Mouse (Mus musculus) CH12.LX (cell line): ENCODE results near the gene Serp2. TPM values are rescaled to one million over a fixed set of nuclear protein-coding genes. Genes with fewer than 3 reads are reported as not detected.

Source experiments
- DNase-seq: peaks from one replicate; pipeline ENCODE4 v3.0.0-alpha.2; 2013; ENCODE audit errors: extremely low read depth
- H3K27ac ChIP-seq: 2 replicates; pipeline ENCODE4 v1.5.1; 2012; ENCODE audit warnings: low read depth, mild to moderate bottlenecking, control low read depth, moderate library complexity; ENCODE audit not compliant: insufficient read depth
- H3K27me3 ChIP-seq: replicated peaks from 2 replicates; pipeline ENCODE3; 2012; ENCODE audit warnings: inconsistent platforms
- H3K36me3 ChIP-seq, 2 experiments: replicated peaks in 1 of 2; 2 replicates each; pipeline versions ENCODE3 to v1.6.1; 2012; ENCODE audit warnings: inconsistent platforms in 1 of 2, low read length in 1 of 2, mild to moderate bottlenecking in 1 of 2, mixed read lengths in 1 of 2, moderate library complexity in 1 of 2; ENCODE audit not compliant: control insufficient read depth in 1 of 2, insufficient read depth in 1 of 2
- H3K4me1 ChIP-seq, 2 experiments: 2 replicates each; pipeline ENCODE4 v1.6.1; 2012; ENCODE audit warnings: inconsistent platforms in 1 of 2, moderate library complexity in 1 of 2; ENCODE audit not compliant: insufficient read depth in 2 of 2, control insufficient read depth in 1 of 2
- H3K4me2 ChIP-seq: 2 replicates; pipeline ENCODE4 v1.6.1; 2012; ENCODE audit warnings: low read depth, mild to moderate bottlenecking, control low read depth; ENCODE audit not compliant: poor library complexity, insufficient read depth, severe bottlenecking
- H3K4me3 ChIP-seq, 3 experiments: fragments of 150-350 bp in 1 of 3; sonication (generic) in 1 of 3; replicated peaks in 1 of 3; 2 replicates each; pipeline versions ENCODE3 to v1.5.1; 2011 to 2012; ENCODE audit warnings: low read depth in 2 of 3, low read length in 2 of 3, mild to moderate bottlenecking in 2 of 3, moderate library complexity in 2 of 3, control low read depth in 1 of 3, improper control_type of control experiment in 1 of 3, inconsistent platforms in 1 of 3, mixed read lengths in 1 of 3; ENCODE audit not compliant: poor library complexity in 1 of 3
- H3K79me2 ChIP-seq: replicated peaks from 2 replicates; pipeline ENCODE4 v1.6.1; 2012; ENCODE audit warnings: mild to moderate bottlenecking, moderate library complexity; ENCODE audit not compliant: control insufficient read depth, poor library complexity, insufficient read depth, severe bottlenecking; ENCODE audit errors: extremely low read depth
- H3K9ac ChIP-seq: 2 replicates; pipeline ENCODE4 v1.6.1; 2012; ENCODE audit warnings: low read depth, mild to moderate bottlenecking, control low read depth, moderate library complexity; ENCODE audit not compliant: insufficient read depth
- H3K9me3 ChIP-seq: replicated peaks from 2 replicates; pipeline ENCODE3; 2012; ENCODE audit warnings: low read length, inconsistent platforms, mixed read lengths
- CHD1 ChIP-seq: IDR thresholded peaks from 2 replicates; pipeline ENCODE4 v1.6.1; 2012; ENCODE audit warnings: low read depth, low read length, improper control_type of control experiment, inconsistent platforms
- CHD2 ChIP-seq: IDR thresholded peaks from 2 replicates; pipeline ENCODE4 v1.6.1; 2011; ENCODE audit warnings: low read length, improper control_type of control experiment
- HCFC1 ChIP-seq: IDR thresholded peaks from 2 replicates; pipeline ENCODE4 v1.6.1; 2012; ENCODE audit warnings: low read depth, mild to moderate bottlenecking, inconsistent platforms, low read length, improper control_type of control experiment
- JUND ChIP-seq: conservative IDR thresholded peaks from 2 replicates; pipeline ENCODE4 v1.6.1; 2011; ENCODE audit warnings: low read depth, low read length, improper control_type of control experiment
- KAT2A ChIP-seq: IDR thresholded peaks from 2 replicates; pipeline ENCODE4 v1.6.1; 2012; ENCODE audit warnings: low read length, improper control_type of control experiment, inconsistent platforms; ENCODE audit not compliant: insufficient replicate concordance
- MAX ChIP-seq: IDR thresholded peaks from 2 replicates; pipeline ENCODE4 v1.6.1; 2011; ENCODE audit warnings: low read length, improper control_type of control experiment
- PAX5 ChIP-seq: IDR thresholded peaks from 2 replicates; pipeline ENCODE4 v1.6.1; 2012; ENCODE audit warnings: low read length, inconsistent platforms, mixed read lengths
- RCOR1 ChIP-seq: conservative IDR thresholded peaks from 2 replicates; pipeline ENCODE4 v1.6.1; 2012; ENCODE audit warnings: low read depth, mild to moderate bottlenecking, inconsistent platforms, low read length, improper control_type of control experiment
- UBTF ChIP-seq: IDR thresholded peaks from 2 replicates; pipeline ENCODE4 v1.6.1; 2012; ENCODE audit warnings: low read depth, mild to moderate bottlenecking, inconsistent platforms, low read length, improper control_type of control experiment, moderate library complexity
- ZC3H11A ChIP-seq: IDR thresholded peaks from 2 replicates; pipeline ENCODE4 v1.6.1; 2012; ENCODE audit warnings: low read depth, mild to moderate bottlenecking, inconsistent platforms, low read length, improper control_type of control experiment
- ZNF384 ChIP-seq: IDR thresholded peaks from 2 replicates; pipeline ENCODE4 v1.6.1; 2012; ENCODE audit warnings: low read depth, low read length, improper control_type of control experiment, inconsistent platforms
- dilution Hi-C: fragments of 300-500 bp; cut with MboI; formaldehyde crosslinking; loops from 2 replicates; pipeline ENCODE4 v1.14.3; 2020; ENCODE audit warnings: low sequenced_read_pairs; ENCODE audit not compliant: extremely low pct_unique_long_range_greater_than_20kb, extremely low pct_ligation_motif_present
- in situ Hi-C: fragments of 300-500 bp; cut with MboI; formaldehyde crosslinking; loops from 3 replicates; pipeline ENCODE4 v1.14.3; 2019; ENCODE audit warnings: low sequenced_read_pairs, low pct_ligation_motif_present, low pct_unique_long_range_greater_than_20kb, mixed read lengths
- polyA plus RNA-seq: library from polyadenylated mRNA; unstranded; fragments of >175 nt; gene quantifications from 2 replicates; pipeline ENCODE4 v1.2.1, GENCODE M21; 2012; ENCODE audit warnings: low read depth; ENCODE audit not compliant: insufficient read length
- total RNA-seq, 2 experiments: library from RNA; depleted of rRNA; stranded (reverse); fragments of 300-350 nt in 1 of 2; fragments of >200 nt in 1 of 2; gene quantifications; 2 replicates each; pipeline ENCODE4 v1.2.3; 2012 to 2014

The Serp2 gene
- total and polyA plus RNA-seq, 3 experiments: not detected

DNA sequence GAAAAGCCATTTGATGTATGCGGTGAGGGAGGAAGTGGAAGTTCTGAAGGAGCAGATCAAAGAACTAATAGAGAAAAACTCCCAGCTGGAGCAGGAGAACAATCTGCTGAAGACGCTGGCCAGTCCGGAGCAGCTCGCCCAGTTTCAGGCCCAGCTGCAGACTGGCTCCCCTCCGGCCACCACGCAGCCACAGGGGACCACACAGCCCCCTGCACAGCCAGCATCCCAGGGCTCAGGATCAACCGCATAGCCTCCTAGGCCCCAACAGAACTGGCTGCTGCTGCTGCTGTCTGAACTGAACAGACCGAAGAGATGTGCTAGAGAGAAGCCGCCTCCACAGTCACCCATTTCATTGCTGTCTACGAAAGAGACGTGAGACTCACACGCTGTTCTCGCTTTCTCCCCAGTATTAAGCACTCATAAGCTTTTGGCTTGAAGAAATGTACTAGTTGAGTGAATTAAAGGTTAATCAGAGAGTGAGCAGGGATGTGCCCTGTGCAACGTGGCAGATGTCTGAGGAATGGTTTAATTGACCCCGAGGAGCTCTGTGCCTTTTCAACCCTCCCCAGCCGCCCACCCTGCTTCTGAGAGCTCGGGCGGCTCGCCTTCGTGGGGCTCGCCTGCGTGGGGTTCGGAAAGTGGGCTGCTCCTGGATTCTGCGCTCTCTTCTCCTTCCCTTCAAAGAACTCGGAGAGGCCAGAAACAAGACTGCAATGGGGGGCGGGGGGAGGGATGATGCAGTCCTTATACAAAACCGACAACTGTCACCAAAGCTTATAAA is 50.1 kb downstream of the Serp2 start:
- in situ Hi-C loops: loop anchor here (10.0 kb wide), 2 partner anchors 368 to 498 kb away; no protein-coding TSS in a partner anchor
- Histone ChIP-seq H3K4me2 (no peak overlapping the region), H3K4me1 (peaks cover 0 to 9% of the 10 kb centered on the region in 2 experiments; a peak in 2 of 4 replicates), H3K27ac (no peak overlapping the region), H3K4me3 (no peak overlapping the region), H3K9me3 (no peaks in the 10 kb centered on the region), H3K79me2 (no peaks in the 10 kb centered on the region), H3K36me3 (no peaks in the 10 kb centered on the region), H3K9ac (no peak overlapping the region), H3K27me3 (peaks cover 6% of the 10 kb centered on the region)
- no peak for DNase-seq
- dilution Hi-C loops: no loop called here
- no peak for TF ChIP-seq RCOR1
- no peak for TF ChIP-seq CHD2
- TF ChIP-seq HCFC1: no peak
- no peak for TF ChIP-seq ZC3H11A

DNA sequence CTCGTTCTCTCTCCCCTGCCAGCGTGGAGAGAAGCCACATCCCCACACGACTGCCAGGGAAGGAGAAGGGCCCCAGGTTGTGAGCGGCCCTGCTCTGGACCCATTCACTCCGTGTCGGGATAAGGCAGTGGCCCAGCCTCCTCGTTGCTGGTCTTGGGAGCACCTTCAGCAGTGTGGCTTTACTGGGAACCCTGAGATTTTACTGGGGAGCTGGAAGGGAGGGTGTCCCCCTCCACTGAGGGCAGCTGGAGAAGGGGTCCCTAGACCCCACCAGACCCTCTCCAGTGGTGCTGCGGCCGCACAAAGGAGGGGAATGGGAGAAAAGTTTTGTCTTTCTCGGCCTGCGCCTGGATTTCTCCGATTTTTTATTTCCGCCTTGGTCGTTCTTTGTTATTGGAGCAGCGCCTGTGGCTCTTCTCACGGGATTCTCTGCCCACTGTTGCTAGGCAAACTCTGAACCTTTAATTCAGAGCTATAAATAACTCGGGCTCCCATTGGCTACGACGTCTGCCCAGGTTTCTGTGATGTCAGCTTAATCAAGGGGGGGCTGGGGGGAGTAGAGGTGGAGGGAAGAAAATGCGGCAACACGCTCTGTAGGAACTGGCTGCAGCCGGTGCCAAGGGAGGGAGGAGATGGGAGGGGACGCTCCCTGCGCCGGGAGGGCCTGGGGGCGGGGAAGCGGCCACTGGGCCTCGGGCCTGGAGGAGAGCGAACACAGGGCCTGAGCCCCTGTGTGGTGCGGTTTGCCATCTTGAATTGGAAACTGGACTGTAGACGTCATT is 51.1 kb downstream of the Serp2 start:
- DNase-seq: no peak
- in situ Hi-C loops: loop anchor here (10.0 kb wide), 2 partner anchors 369 to 499 kb away; no protein-coding TSS in a partner anchor
- Histone ChIP-seq H3K79me2 (no peaks in the 10 kb centered on the region), H3K9ac (no peak overlapping the region), H3K9me3 (no peaks in the 10 kb centered on the region), H3K4me3 (no peak overlapping the region), H3K27ac (no peak overlapping the region), H3K27me3 (peaks cover 6% of the 10 kb centered on the region), H3K4me1 (peaks cover 0 to 9% of the 10 kb centered on the region in 2 experiments; a peak in 2 of 4 replicates), H3K36me3 (no peaks in the 10 kb centered on the region), H3K4me2 (no peak overlapping the region)
- TF ChIP-seq UBTF (no peak), MAX (no peak), ZNF384 (no peak), JUND (no peak)
- dilution Hi-C loops: no loop called here

DNA sequence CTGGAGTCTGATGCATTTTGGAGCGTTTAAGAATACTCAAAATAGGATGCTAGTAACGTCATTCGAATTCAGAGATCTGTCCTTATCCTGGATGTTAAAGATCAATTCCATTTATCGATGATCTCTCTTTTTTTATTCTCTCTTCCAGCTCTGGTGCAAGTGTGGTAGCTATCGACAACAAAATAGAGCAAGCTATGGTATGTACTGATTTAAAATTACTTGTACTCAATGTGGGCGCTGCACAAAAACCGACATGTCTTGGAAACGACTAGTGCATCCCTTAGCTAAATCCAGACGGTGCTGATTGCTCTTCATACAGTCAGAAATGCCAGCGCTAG is 51.6 kb downstream of the Serp2 start:
- H3K4me1 ChIP-seq: peaks cover 0 to 9% of the 10 kb centered on the region in 2 experiments; a peak in 2 of 4 replicates
- H3K27me3 ChIP-seq: peaks cover 6% of the 10 kb centered on the region
- H3K79me2 ChIP-seq: no peaks in the 10 kb centered on the region
- H3K9me3 ChIP-seq: no peaks in the 10 kb centered on the region
- DNase-seq: no peak
- H3K4me3 ChIP-seq: no peak overlapping the region
- in situ Hi-C loops: loop anchor here (10.0 kb wide), 2 partner anchors 370 to 500 kb away; no protein-coding TSS in a partner anchor
- TF ChIP-seq JUND: no peak
- TF ChIP-seq PAX5: no peak
- no peak for TF ChIP-seq KAT2A
- TF ChIP-seq CHD1: no peak
- TF ChIP-seq, all 38 proteins: peak for 0
- no peak overlapping the region for H3K27ac ChIP-seq
- peak overlapping the region; percentile 10; the same call in 1 of the 2 replicates for H3K9ac ChIP-seq
- H3K4me2 ChIP-seq: no peak overlapping the region
- dilution Hi-C loops: no loop called here
- no peaks in the 10 kb centered on the region for H3K36me3 ChIP-seq
